Mouse (Mus musculus) induced T-regulatory cell, adult 2 months (primary cell): ENCODE data around the gene Apoa4.
A peak's percentile ranks its signal among the peaks of the same experiment; 100 is the strongest.

Source experiments
- DNase-seq: peaks from one replicate; pipeline ENCODE4 v3.0.0-alpha.2; 2012; ENCODE audit warnings: low read depth

Gene Apoa4

DNA sequence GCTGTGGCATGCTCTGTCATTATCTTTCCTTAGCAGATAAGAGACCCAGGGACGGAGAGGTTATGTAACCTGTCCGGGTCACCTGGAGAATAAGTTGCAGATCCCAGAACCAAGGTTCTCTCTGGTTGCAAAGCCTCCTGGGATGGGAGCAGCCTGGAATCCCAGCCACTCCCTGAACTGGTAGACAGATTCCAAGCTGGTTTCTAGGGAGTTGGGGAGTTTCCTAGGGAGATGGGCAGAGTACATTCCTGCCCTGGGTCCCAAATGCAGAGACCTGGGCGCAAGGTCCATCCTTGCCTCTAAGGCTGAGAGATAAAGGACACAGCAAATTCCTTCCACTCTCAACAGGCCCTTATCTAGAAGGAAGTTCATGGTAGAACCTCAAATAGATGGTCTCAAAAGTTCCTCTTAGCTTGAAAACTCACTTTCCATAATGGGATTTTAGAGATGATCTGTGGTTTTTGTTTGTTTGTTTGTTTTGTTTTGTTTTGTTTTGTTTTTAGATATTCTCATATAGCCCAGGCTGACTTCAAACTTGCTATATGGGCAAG lies 13.4 kb upstream of the Apoa4 start:
- DNase-seq = no peak

DNA sequence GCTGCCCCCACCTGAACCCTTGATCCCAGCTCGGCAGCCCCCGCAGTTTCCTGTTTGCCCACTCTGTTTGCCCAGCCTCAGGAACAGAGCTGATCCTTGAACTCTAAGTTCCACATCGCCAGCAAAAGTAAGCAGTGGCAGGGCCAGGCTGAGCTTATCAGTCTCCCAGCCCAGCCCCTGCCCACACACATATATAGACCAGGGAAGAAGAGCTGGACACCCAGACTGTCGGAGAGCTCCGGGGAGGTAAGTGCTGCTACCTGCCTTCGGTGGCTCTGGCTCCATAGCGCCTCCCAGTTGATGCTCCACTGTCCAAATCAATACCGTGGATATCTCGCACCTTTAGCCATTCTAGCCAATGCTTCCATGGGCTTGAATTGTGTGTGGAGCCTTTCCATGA lies 12.0 kb upstream of the Apoa4 start, which contains the start of gene Apoa1:
Gene Apoa1, plus strand, starts transcription at position 90 of the 400 bp plus-strand sequence.
- DNase-seq = no peak

GRCm38 (mm10) chr9:46229573-46230449 lies 10.7 kb upstream of the Apoa4 start:
- peak; percentile 65 for DNase-seq

DNA sequence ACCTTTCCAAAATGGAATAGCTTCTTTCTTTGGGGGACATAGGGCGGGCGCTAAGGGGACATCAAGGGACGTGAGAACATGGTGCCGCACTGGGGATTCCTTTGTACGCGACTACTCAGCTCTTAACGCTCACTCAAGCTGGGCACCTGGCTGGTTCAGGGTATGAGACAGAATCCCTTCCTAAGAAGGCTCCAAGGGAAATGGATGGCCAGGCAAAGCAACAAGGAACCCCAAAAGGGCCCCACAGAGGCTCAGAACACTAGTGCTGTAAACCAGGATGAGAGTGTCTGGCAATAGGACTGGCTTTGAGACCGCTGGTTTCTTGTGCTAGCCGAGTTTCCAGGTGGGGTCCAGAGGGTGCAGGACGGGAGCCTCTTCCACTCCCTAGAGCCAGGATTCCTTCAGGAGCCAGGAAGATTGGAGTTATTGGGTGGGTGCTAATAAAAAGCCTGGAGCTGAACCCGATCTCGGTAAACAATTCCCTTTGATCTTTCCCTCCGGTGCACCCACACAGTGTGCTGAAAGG lies 10.0 kb upstream of the Apoa4 start:
- no peak for DNase-seq

DNA sequence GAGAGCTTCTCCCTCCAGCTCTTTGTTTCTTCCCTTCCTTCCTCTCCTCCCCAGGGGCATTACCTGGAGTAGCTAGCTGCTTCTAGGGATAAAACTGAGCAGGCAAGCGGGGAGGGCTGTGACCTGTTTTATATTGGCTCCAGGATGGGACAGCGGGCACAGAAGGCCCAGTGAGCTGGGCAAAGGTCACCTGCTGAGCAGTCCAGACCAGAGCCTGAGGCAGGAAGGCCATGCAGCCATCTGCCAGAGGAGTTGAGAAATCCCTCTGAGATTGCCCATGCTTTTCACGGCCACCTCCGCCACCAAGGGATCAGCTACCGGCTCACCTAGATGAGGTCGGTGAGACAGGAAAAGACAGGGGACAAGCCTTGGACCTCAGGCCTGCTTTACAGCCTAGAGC lies 5.3 kb upstream of the Apoa4 start:
- DNase-seq = no peak

DNA sequence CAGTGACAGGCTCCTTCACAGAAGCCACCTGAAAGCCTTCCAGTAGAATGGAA lies 5.1 kb upstream of the Apoa4 start, which contains the start of gene Apoc3:
Gene Apoc3, minus strand, starts transcription at position 41 of the 53 bp plus-strand sequence.
- DNase-seq = no peak

- DNase-seq = no peak
Observed at GRCm38 (mm10) chr9:46235649-46236048, 4.8 kb upstream of the Apoa4 start.

DNA sequence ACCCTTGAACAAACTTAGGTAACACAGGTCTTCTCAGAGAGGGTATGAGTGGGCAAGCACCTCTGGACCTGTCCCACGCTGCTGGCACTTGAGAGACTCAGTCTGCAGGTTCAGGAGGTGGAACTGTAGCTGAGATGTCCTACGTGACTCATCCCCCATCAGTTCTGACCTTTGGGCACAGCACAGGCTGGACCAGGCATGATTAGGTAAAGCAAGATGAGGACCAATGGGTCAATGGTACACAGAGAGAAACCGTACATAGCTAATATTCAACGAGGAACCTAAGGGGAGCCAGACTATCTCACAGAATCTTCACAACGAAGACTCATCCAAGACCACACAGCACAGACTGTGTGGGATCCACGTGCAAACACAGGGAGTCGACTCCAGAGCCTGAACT lies 1.6 kb upstream of the Apoa4 start:
- DNase-seq = no peak

DNA sequence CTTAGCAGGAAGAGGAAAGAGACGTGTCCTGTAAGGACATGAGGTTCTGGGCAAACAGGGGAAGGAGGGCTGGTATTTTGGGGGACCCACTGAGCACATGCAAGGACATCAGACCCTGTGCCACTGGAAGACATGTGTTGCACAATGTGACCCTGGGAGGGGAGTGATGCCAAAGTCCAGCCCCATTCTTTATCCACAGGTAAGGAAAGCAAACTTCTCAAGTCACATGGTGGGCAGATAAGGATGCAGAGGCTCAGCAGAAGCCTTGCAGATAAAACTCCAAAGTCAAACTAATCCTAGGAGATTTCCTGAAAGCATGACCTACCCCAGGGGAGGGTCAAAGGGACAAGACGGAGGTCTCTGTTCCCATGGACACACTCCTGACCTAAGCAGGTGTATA lies 1.3 kb downstream of the Apoa4 start:
- no peak for DNase-seq

GRCm38 (mm10) chr9:46243122-46243521 lies 2.6 kb downstream of the Apoa4 start:
- DNase-seq = no peak

DNA sequence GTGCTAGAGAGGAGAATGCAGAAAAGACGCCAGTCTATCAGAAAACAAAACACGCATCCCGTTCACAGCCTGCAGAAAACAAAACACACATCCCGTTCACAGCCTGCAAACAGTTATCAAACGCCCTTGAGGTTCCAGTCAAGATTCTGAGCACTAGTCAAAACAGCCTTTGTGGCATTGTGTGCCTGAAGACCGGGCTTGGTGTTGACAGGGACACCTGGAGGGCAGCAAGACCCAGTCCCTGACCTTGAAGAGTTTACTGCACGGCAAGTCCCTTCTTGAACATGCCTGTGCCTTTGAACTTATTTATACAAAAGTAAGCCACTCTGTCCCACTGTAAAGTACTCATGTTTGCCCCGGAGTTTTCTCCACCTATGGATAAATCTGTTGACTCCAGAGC lies 3.1 kb downstream of the Apoa4 start:
- no peak for DNase-seq

GRCm38 (mm10) chr9:46246752-46247324 lies 6.3 kb downstream of the Apoa4 start:
- peak; percentile 81 for DNase-seq

GRCm38 (mm10) chr9:46256177-46256576 lies 15.7 kb downstream of the Apoa4 start:
- no peak for DNase-seq

DNA sequence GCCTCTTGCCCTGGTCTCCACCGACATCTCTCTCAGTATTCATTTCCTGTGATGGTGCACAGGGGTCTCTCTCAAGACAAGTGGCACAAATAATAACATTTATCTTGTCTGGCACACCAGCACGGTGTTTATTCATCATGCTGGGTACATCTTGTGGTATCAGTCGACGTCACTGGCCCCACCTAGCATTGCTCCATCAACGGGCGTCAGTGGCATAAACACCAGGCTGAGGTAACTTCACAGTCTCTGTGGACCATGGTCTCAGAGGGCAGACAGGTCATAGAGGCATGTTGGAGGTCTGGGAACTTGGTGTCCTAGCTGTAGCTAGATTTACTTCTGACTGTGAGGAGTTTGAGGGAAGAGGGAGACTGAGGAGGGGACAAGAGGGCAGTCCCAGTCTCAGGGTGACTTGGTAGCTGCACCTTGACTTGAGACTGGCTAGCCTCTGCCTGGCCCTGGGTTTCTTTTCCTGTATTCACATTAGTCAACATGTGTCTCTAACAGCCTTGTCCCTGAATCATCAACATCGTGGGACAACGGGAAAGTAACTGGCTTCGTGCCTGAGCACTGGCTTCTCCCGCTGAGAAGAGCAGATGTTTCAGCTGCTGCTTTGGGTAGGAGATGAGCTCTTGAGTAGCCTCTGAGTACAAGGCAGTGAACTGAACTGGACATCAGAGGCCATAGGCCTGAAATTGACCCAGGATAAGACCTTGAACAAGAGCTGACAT lies 16.3 kb downstream of the Apoa4 start:
- DNase-seq = no peak

- no peak for DNase-seq
Observed at GRCm38 (mm10) chr9:46257546-46257945, 17.1 kb downstream of the Apoa4 start.

DNA sequence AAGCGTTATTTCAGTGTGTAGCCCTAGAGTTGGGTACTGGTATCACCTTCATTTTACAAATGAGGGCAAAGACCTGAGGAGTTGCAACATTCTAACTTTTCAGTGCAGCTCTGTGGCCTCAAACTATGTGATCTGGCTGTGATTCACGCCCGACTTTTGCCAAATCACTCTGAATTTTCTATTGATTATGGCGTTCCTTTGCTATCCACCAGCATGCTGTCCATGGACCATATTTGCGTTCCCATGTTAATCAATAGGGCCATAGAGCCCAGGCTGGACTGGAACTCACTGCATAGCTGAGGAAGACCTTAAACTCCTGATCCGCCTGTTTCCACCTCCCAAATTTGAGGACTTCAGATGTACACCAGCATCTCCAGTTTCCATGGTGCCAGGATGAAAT lies 18.6 kb downstream of the Apoa4 start:
- DNase-seq = no peak

DNA sequence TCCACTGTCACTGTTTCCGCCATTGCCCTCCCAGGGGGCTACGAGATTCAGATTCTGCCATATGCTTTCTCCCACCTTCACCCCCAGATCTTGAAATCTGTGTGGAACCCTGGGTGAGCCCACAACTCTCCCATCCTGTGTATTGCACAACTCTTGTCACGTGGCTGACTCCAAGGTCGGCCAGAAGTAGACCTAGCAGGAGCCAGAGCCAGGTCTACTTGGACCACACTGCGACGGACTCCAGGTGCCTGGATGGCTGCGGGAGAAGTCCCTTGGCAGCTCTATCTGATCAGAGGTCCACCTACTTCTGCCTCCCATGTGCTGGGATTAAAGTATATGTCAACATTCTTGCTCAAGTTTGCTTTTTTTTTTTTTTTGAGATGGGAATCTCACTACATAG lies 20.6 kb downstream of the Apoa4 start:
- no peak for DNase-seq

GRCm38 (mm10) chr9:46268343-46268873 lies 27.9 kb downstream of the Apoa4 start, which contains the start of gene Apoa5:
Apoa5 (plus strand) TSS chr9:46268633.
- no peak for DNase-seq

GRCm38 (mm10) chr9:46269125-46269524 lies 28.6 kb downstream of the Apoa4 start:
- DNase-seq = no peak

DNA sequence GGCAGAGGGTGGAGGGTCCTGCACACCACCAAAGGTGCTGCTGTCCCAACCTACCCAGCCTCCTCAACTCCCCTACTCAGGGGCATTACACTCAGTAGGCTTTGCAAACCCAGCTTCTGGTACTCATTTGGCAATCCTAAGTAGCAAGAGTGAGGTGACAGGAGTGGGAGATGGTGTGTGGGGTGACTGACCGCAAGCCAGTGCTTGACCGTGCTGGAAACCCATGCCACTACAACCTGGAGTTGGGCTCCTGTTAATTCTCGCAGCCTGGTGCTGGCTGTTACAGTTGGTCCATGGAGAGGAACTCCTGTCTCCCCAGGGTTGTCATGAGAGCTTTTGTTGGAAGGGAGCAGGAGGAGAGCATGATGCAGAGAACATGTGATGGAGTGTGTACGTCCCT lies 30.3 kb downstream of the Apoa4 start:
- no peak for DNase-seq

DNA sequence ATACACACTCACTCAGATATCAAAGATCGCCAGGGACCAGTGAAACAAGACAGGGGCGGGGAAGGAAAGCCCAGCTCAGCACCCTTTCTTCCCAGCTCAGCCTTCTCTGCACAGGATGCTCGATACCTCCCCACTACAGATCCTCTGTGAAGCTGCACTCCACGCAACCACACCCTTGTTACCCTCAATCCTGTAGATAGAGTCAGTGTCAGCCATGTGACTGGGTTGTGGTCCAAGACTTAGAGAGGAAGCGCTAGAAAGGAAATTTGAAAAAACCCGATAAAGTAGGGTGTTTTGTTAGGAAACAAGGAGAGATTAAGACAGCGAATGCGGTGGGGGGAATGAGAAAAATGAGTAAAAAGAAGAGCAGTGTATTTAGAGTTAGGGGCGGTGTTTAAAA lies 31.6 kb downstream of the Apoa4 start:
- peak; percentile 78 for DNase-seq

- peak; percentile 96 for DNase-seq
Observed at GRCm38 (mm10) chr9:46272677-46273454, 32.4 kb downstream of the Apoa4 start, which contains the start of gene Zpr1. Zpr1 (plus strand) TSS chr9:46273064.
